Mouse (Mus musculus) frontal cortex, postnatal 25 days (tissue): ENCODE data around the gene Pepd.
A peak's percentile ranks its signal among the peaks of the same experiment; 100 is the strongest.

Experiments used
- DNase-seq, 2 experiments: peaks; one replicate each; pipeline ENCODE4 v3.0.0; 2022; ENCODE audit warnings: low spot score in 2 of 2

Gene Pepd

GRCm38 (mm10) chr7:34983702-34984475 is 71.7 kb downstream of the Pepd start:
- DNase-seq = no peak

GRCm38 (mm10) chr7:34984526-34985133 is 72.5 kb downstream of the Pepd start:
- DNase-seq = no peak

DNA sequence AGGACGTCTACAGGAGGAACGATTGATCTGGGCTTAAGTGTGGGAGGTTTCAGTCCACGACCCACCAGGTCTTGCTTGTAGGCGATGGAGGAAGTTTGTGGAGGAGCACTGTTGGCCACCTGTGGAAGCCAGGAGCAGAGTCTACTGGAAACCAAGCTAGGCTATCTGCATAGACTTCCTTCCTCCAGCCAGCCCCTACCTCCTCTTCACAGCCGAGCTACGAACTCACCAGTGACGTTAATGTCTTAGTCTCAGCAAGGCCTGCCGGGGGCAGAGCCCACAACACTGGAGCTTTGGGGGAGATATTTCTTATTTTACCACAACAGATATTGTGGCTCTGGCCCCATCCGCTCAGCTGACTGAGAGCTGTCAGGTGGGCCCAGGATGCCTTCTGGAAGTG is 73.0 kb downstream of the Pepd start:
- DNase-seq = no peak

DNA sequence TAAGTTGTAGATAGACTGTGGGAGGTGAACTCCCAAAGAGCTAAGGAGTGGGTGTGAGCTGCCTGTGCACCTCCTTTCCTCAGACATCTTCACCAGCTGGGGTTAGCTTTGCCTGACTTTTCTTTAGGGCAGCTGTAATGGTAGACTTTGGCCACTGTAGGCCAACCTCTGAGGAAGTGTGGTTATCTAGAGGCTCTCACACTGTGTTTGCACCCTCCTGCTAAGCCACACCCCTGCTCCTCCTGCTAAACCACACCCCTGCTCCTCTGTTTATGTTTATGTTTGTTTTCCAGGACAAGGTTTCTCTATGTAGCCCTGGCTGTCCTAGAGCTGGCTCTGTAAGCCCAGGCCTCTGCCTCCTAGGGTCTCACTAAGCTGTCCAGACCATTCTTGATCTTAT is 73.5 kb downstream of the Pepd start:
- DNase-seq = no peak

DNA sequence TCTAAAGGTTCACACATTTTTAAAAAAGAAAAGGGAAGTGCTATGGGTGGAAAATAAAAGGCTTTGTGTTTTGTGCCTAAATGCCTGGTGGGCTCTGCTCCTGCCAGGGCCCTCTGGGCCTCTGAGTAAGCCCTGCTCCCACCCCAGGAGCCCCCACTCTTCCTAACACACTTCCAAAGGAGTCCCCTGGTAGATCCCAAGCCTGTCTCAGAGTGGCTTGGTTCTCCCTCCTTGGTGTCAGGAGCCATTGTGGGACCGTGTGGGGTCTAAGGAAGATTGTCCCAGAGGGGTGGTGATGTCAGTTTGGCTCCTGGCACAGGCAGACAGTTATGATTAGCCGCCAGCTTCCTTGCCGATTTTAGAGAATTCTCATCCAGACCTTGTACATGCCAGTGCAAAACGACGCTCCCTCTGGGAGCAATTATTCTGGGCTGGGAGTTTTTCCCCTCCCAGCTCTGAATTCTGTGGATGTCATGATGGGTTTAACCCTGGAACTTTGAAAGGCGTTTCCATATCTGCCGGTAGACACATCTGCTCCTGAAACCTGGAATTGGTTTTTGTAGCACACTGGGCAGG is 74.5 kb downstream of the Pepd start:
- DNase-seq = no peak

DNA sequence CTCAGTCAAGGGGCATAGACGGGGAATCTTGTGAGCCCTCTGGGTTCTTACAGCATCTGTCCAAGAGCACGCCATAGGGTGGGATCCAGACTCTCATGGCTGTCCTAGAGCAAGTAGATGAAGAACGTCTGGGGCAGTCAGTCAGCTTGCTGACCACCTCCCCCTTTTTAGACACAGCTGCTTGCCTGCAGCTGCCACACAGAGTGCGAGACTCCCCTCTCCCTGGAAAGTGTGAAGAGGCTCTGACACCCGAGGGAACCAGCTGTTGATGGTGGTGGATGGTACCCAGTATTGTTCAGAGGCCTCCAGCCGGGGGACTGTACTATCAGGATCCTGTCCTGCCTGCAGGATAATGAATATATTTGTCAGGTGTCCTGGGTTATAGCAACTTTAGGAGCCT is 75.1 kb downstream of the Pepd start:
- DNase-seq = no peak

DNA sequence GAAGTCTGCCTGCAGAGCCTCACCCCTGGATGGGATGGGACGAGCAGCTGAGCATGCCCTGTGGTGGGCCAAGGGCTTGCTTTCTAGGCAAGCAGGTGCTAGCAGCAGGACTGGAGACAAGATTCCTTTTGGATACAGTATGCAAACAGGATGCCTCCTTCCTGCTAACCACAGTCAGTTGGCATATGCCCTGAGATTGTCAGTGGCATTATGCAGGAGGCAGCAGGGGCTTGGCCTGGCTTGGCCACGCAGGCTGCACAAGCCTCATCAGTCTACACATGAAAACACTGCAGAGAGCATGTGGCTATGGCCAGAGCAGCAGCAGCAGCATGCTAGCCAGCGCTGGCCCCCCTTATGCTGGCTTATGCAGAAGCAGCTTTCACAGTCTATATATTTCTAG is 76.3 kb downstream of the Pepd start:
- no peak for DNase-seq

GRCm38 (mm10) chr7:34991731-34992246 is 79.6 kb downstream of the Pepd start:
- DNase-seq = no peak

- DNase-seq = no peak
Observed at GRCm38 (mm10) chr7:34992766-34993165, 80.6 kb downstream of the Pepd start.

DNA sequence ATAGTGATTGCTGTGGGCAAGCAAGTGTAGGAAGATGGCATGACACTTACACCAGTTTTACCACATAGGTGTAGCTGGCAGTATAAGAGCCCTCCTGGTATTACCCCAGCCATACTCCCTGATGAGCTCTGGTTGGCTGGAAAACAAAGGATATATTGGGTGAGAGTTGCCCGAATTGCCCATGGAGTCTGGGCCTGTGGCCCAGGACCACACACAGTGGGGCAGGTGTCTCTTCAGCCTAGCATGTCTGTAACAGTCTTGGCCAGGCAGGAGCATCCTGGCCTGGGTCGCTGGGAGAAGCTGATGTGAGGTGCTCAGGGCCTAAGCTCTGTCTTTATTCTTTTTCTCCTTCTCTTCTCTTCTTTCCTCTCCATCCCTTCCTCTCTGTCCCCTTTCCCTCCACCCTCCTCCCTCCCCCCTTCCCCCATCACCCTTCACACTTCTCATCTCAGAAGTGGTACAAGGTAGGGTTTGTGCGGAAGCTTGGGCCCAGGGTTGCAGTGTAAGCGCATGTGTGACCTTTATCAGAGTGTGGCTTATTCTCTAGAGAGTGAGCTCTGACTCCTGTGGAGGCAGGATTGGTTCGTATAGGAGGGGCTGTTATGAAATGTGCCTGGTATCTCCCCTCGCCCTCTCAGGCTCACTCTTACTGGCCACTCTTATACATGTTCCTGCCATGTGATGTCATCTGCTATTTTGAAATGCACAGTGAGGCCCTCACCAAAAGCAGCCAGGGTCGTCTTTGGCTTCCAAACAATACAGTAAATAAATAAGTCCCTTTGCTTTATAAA is 83.9 kb downstream of the Pepd start:
- no peak for DNase-seq

- DNase-seq = peak; percentile 29 to 50
Observed at GRCm38 (mm10) chr7:35000839-35001238, 88.7 kb downstream of the Pepd start.

GRCm38 (mm10) chr7:35003171-35003737 is 91.1 kb downstream of the Pepd start:
- no peak for DNase-seq

- no peak for DNase-seq
Observed at GRCm38 (mm10) chr7:35006661-35007060, 94.5 kb downstream of the Pepd start.

DNA sequence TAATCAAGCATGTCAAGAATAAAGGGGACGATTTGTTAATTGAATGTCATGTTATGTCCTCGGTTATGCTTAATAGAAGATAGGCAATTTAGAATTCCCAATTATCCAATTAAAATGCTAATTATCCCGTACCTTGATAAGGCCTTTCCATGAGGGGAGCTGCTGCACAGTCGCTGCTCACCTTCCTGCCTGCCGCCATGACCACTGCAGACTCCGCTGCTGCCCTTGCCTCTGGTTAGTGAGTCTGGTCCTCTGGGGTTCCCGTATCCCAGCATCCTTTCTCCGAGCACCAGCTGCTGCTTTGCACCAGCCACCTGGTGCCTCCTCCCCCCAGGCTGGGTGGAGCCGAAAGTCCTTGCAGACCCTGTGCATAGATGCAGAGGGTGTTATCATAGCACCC is 101.0 kb downstream of the Pepd start:
- DNase-seq = no peak

- no peak for DNase-seq
Observed at GRCm38 (mm10) chr7:35015252-35015651, 103.1 kb downstream of the Pepd start.

- DNase-seq = no peak
Observed at GRCm38 (mm10) chr7:35021365-35021764, 109.2 kb downstream of the Pepd start.

DNA sequence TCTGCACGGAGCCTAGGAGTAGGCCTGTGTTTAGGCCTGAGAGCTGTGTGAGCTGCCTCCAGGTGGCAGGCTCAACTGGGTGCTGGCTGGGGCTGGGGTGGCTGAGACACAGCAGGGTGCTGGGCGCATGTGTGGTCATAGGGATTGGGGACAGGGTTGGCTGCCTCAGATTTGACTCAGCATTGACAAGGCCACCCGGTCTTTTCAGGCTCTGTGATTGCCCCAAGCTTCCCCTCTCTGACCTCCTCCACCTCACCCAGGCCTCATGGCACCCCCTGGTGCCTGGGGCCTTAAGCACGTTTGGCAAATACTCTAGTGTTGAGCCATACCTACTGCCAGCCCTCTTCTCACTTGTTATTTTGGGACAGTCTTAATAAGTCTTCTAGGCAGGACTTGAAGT is 111.1 kb downstream of the Pepd start:
- no peak for DNase-seq

DNA sequence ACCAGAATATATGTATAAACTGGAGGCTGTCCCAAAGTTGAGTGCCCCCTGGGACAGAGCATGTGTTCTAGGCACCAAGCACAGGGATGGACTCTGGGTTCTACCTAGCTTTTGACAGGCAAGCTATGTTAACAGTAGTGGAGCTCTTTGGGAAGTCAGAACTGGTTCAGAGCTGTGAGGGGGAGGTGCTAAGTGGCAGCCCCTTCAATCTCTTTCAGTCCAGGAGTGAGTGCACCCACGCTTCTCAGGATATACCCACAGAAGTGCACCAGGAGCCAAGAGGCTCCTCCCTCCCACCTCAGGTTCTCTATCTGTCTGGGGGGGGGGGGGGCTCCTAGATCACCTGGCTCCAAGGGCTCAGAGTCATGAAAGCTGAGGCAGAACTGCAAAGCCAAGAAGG is 112.2 kb downstream of the Pepd start:
- DNase-seq = no peak

DNA sequence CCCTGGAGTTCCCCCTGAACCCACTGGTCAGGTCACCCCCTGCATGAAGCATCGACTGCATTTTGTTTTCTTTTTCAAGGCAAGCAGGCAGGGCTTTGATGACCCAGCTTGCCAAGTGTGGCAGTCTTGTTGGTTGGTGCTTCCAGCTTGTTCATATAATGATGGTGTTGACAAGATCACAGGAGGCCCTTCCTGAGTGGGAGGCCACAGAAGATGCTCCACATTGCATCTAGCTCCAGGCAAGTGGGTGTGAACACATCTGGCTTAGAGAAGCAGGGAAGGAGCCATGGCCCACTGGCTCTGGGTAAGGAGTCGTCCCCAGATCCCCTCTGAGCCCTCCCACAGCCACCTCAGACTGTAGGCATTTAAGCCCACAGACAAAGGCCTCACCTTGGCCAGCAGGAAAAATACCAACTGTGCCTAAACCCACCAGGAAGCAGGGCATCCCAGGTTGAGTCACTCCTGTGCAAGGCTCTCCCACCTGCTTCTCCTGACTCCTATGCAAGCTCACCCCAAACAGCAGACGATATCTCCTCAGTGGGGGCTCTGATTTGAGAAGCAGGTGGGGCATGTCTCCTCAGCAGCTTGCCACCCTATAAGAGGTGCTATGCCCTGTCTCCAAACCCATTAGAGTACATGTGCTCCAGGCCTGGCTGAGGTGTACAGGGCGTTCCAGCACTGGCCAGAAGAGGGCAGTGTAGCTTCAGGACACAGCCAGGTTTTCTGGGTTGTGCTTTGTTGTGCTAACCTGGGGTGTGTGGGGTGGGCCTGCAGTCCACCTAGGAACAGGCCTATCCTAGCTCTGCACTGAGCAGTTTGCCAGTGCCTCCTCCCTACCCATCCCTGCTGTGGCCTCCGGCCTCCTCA is 113.5 kb downstream of the Pepd start:
- peak; percentile 84 to 85 for DNase-seq

DNA sequence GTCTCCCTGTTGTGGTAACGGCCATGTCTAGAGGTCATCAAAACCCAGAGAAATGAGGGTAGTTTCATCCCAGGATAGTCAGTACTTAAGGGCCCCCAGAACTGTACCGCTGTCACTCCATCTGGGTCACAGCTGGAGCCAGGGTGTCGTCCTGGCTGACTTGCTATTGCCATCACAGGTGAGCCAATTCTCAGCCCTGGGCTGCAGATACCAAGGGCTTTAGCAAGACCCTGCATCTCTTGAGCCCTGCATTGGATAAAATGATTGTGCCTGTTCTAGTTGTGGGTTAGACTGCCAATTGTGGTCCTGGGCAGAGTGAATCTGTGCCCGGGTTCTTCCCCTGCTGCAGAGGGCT is 114.1 kb downstream of the Pepd start:
- DNase-seq = no peak

GRCm38 (mm10) chr7:35026838-35027291 is 114.7 kb downstream of the Pepd start:
- no peak for DNase-seq
